Mouse (Mus musculus) cerebellum, adult 9-11 months (tissue): ENCODE data around the gene Drc7.
"Not testable (repeated sequence)": the region's sequence is repeated elsewhere in the genome, so short reads cannot be mapped to it uniquely, and the experiment has no call there.

ENCODE experiments used
- DNase-seq: peaks from one replicate; pipeline ENCODE4 v3.0.0; 2022

The Drc7 gene

GRCm38 (mm10) chr8:95054927-95055510, at the start of gene Drc7:
Gene Drc7, plus strand, starts transcription at chr8:95055103.
- no peak for DNase-seq

DNA sequence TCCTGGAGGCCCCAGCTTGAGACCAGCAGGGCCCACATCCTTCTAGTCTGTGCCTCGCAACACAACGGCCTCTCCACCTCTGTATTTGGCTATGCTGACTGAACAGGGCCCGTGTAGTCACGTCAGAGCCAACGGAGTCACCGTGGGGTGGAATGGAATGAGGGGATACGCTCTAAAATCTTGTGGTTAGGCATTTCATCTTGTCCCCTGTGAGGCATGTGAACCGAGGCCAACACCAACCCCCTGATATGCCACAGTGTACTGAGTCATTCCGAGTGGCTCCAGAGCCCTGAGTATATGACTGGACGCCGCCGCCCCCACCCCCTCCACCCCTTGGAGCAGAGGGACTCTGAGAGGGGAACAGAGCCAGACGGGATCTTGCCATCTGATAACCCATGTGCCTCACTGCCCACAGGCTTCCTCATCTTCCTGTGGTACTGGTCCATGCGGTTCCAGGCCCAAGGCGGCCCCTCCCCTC, 42.4 kb upstream of the Drc7 start:
- no peak for DNase-seq

- DNase-seq, result no peak
Measured at GRCm38 (mm10) chr8:95015866-95016265, 39.0 kb upstream of the Drc7 start.

GRCm38 (mm10) chr8:95016684-95017083, 38.2 kb upstream of the Drc7 start:
- DNase-seq, result no peak

GRCm38 (mm10) chr8:95017451-95017850, 37.5 kb upstream of the Drc7 start, which contains the start of gene Adgrg3:
Gene Adgrg3, plus strand, starts transcription at chr8:95017692.
- DNase-seq, result no peak

DNA sequence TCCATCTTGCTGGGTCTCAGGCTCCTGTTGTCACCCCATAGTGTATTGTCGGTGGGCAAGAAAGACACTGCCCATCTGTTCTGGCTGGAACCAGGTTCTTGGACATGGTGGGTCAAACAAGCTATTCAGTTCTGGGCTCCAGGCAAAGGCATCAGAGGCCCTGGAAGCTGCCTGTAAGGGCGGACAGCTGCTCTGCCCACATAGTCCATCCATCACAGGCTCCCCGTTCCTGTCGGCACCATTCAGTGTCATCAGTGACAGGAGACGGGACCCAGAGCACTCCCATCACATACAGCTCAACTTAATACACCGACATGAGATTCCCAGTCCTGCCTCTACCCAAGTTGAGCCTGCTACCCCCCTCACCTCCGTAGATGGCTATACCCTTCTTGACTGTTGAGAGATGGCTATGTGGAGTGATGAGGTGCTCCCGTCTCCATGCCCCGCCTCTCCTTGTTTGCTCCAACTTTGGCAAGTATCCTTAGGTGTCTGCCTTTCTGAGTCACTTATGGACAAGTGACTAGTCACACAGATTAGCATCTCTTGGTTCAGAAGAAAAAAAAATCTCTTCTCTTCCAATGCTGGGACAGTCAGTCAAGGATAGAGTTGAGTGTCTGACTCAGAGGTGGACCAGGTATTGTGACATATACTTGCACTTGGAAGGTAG, 36.8 kb upstream of the Drc7 start:
- no peak for DNase-seq

GRCm38 (mm10) chr8:95020293-95020777, 34.6 kb upstream of the Drc7 start:
- no peak for DNase-seq

- DNase-seq, result no peak
Measured at GRCm38 (mm10) chr8:95020821-95021220, 34.1 kb upstream of the Drc7 start.

- no peak for DNase-seq
Measured at GRCm38 (mm10) chr8:95023201-95023600, 31.7 kb upstream of the Drc7 start.

- DNase-seq, result no peak
Measured at GRCm38 (mm10) chr8:95024387-95024786, 30.5 kb upstream of the Drc7 start.

GRCm38 (mm10) chr8:95025421-95025820, 29.5 kb upstream of the Drc7 start:
- DNase-seq, result no peak

- not testable (repeated sequence) for DNase-seq
Measured at GRCm38 (mm10) chr8:95028391-95028790, 26.5 kb upstream of the Drc7 start.

- no peak for DNase-seq
Measured at GRCm38 (mm10) chr8:95037106-95037925, 17.6 kb upstream of the Drc7 start.

GRCm38 (mm10) chr8:95041883-95042784, 12.8 kb upstream of the Drc7 start:
- DNase-seq, result no peak

DNA sequence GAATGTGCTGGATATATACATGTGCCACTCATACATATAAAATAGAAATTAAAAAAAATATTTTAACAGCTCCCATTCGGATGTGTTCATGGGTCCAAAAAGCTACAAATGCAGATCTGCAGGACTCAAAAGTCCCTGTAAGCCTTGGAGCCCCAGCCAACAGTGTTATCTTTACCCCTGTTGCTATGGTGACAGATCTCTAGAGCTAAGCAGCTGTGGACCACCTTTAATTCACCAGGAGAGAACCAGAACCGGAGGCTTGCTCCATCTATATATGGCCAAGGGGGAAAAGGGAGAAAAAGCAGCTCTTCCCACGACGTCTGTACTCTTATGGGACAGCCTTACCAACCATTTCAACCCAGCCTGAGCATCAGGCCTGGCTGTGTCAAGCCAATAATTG, 10.1 kb upstream of the Drc7 start:
- no peak for DNase-seq

DNA sequence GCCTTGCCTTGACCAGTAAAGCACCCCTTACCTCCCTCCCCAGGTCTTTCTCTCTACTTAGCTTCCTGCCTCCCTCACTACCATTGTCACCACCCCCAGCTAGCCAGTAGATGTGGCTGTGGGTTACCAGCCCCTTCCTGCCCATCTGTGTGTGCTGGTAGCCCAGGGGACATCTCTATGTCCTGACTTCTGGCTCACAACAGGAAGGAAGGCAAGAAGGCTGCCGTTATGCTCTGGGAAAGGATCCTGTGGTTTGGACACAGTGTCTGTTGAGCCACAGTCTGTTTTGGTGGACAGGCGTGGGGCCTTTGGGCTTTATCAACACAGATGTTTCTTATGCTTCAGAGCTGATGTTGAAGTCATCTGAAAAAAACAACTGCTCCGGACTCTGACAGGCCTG, 7.9 kb upstream of the Drc7 start:
- DNase-seq, result no peak

DNA sequence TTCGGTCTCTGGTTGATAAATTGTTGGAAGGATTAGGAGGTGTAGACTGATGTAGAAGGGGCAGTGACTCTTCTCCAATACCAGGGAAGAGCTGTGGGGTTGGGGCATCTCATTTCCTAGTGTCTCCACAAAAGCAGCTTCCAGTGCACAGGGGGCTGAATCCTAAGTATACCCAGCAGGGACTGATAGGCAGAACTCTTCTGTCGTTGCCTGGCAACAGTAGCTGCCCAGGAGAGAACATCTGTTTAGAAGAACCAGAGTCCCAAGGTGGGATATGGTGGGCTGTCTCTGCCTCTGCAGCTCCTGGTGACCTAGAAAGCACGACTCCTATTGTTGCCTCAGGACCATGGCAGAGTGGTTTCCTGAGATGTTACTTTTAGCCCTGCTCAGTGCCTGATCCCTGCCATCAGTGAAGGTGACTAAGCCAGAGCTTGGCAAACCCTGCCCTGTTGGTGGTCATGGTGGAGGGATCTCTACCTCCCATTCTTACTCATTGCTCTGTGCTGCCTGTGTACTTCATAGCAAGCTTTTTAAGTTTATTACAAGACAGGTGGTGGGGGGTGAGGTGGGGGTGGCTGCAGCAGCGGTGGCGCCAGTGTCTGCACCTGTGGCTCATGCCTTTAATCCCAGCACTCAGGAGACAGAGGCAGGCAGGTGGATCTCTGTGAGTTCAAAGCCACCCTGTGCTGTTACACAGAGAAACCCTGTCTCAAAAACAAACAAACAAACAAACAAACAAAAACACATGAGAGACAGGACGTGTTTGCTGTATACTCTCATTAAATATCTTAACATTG, 6.8 kb upstream of the Drc7 start:
- DNase-seq, result no peak

DNA sequence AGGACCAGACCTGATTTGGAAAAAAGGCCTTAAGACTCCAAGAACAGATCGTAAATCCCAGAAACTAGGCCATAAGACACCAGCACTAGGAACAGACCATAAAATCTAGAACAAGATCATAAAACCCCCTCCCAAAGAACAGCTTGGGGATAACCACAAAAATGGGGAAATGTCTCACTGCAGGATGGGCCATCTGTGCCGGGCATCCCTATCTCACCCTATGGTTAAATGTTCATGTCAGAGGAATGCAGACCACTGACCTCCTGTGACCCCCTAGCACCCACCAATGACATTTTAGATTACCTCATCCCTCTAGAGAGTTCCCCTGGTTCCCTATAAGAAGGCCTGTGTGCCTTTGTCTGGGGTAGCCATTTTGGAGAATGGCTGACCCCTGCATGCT, 5.3 kb upstream of the Drc7 start:
- DNase-seq, result no peak

- DNase-seq, result no peak
Measured at GRCm38 (mm10) chr8:95054438-95054837, 465 bp upstream of the Drc7 start.

DNA sequence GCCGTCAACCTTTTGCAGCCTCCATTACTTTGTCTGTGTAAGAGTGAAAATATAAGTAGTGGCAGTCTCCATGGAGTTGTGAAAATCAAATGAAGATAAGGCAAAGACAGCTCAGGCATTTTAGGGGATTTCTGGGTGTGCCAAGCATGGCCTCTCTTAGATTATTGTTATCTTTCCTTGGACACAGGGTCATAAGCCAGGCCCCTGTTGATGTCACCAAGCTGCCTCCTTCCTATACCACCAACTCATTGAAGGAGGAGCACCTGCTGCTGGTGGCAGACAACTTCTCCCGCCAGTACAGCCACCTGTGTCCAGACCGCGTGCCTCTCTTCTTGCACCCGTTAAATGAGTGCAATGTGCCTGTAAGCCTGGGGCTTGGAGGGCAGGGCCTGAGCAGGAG, 1.5 kb downstream of the Drc7 start:
- DNase-seq, result no peak

GRCm38 (mm10) chr8:95058661-95059060, 3.8 kb downstream of the Drc7 start:
- DNase-seq, result no peak
